Mouse (Mus musculus) neural tube, embryonic 12.5 days (tissue): ENCODE measurements around the gene Hbq1b. TPM values are rescaled to one million over a fixed set of nuclear protein-coding genes. Genes with fewer than 3 reads are reported as not detected.
"Not testable (repeated sequence)": the region's sequence is repeated elsewhere in the genome, so short reads cannot be mapped to it uniquely, and the experiment has no call there.

ENCODE experiments used
- ATAC-seq: fragments of 200-750 bp; cut with Nextera tagmentation; 2 replicates; pipeline ENCODE4 v1.8.0; 2017; ENCODE audit warnings: low read depth, mild to moderate bottlenecking, moderate TSS enrichment, moderate library complexity; ENCODE audit not compliant: low FRiP score
- H3K27ac ChIP-seq: fragments of 300-500 bp; sonication (generic); 2 replicates; pipeline ENCODE4 v1.5.1; 2016
- H3K27me3 ChIP-seq: fragments of 300-500 bp; sonication (generic); replicated peaks from 2 replicates; pipeline ENCODE4 v1.6.1; 2016; ENCODE audit warnings: mild to moderate bottlenecking
- H3K36me3 ChIP-seq: fragments of 300-500 bp; sonication (generic); 2 replicates; pipeline ENCODE4 v1.6.1; 2016; ENCODE audit warnings: mild to moderate bottlenecking
- H3K4me1 ChIP-seq: fragments of 300-500 bp; sonication (generic); 2 replicates; pipeline ENCODE4 v1.6.1; 2016
- H3K4me2 ChIP-seq: fragments of 300-500 bp; sonication (generic); replicated peaks from 2 replicates; pipeline ENCODE4 v1.6.1; 2016; ENCODE audit warnings: mild to moderate bottlenecking
- H3K4me3 ChIP-seq: fragments of 300-500 bp; sonication (generic); 2 replicates; pipeline ENCODE4 v1.5.1; 2016
- H3K9ac ChIP-seq: fragments of 300-500 bp; sonication (generic); 2 replicates; pipeline ENCODE4 v1.6.1; 2016; ENCODE audit warnings: mild to moderate bottlenecking
- H3K9me3 ChIP-seq: fragments of 300-500 bp; sonication (generic); 2 replicates; pipeline ENCODE4 v1.6.1; 2016; ENCODE audit warnings: mild to moderate bottlenecking
- WGBS: fragments of 180-500 bp; shearing (Covaris S2); methylation state at CpG from one replicate; pipeline ENCODE4 v1.1.7; 2016; 5-methylcytosine and 5-hydroxymethylcytosine counted together
- polyA plus RNA-seq: library from polyadenylated mRNA; unstranded; fragments of >200 nt; fragmentation: Nextera tagmentation; extraction: Ambion mirVana; gene quantifications from 2 replicates; pipeline ENCODE4 v1.2.1, GENCODE M21; 2016

Gene Hbq1b
- polyA plus RNA-seq, 1 experiment from 2014 or later: 3.2 TPM

DNA sequence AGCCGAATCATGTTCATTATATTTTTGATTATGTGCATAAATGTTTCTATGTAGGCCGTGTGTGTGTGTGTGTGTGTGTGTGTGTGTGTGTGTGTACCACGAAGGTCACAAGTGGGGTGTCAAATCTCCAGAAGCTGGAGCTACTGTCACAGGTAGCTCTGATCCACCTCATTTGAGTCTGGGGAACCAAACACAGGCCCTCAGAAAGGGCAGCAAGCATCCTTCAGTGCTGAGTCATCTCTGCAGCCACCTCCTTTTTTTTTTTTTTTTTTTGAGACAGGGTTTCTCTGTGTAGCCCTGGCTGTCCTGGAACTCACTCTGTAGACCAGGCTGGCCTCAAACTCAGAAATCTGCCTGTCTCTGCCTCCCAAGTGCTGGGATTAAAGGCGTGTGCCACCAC is 6.1 kb downstream of the Hbq1b start:
- not testable (repeated sequence) for H3K4me1 ChIP-seq, H3K27me3 ChIP-seq, H3K4me3 ChIP-seq, H3K9me3 ChIP-seq, ATAC-seq, H3K36me3 ChIP-seq, H3K9ac ChIP-seq, H3K4me2 ChIP-seq, H3K27ac ChIP-seq
- 81% methylated on average over 4 of the region's 4 CpGs for WGBS

- not testable (repeated sequence) for ATAC-seq
- WGBS: 77% methylated on average over 3 of the region's 3 CpGs
Measured at GRCm38 (mm10) chr11:32293479-32293878, 6.7 kb downstream of the Hbq1b start.

GRCm38 (mm10) chr11:32296203-32296602 is 9.4 kb downstream of the Hbq1b start, which contains the start of gene Hba-a2:
TSS of gene Hba-a2 (plus strand) at chr11:32296489.
- not testable (repeated sequence) for H3K9me3 ChIP-seq, H3K36me3 ChIP-seq, H3K4me1 ChIP-seq, H3K4me2 ChIP-seq, H3K27me3 ChIP-seq, H3K4me3 ChIP-seq, H3K9ac ChIP-seq, H3K27ac ChIP-seq, ATAC-seq
- WGBS: no CpG with 5 or more reads among the region's 4 CpGs

More at GRCm38 (mm10) chr11:32293479-32293878, 6.7 kb downstream of the Hbq1b start:
- not testable (repeated sequence) for H3K4me1 ChIP-seq, H3K4me2 ChIP-seq, H3K36me3 ChIP-seq, H3K27ac ChIP-seq, H3K9me3 ChIP-seq, H3K27me3 ChIP-seq, H3K9ac ChIP-seq, H3K4me3 ChIP-seq

- ATAC-seq, H3K4me2 ChIP-seq, H3K27ac ChIP-seq, H3K4me3 ChIP-seq, H3K36me3 ChIP-seq, H3K9ac ChIP-seq, H3K27me3 ChIP-seq, H3K4me1 ChIP-seq, H3K9me3 ChIP-seq: not testable (repeated sequence)
- 45% methylated on average over 2 of the region's 2 CpGs for WGBS
Measured at GRCm38 (mm10) chr11:32297417-32297816, 10.7 kb downstream of the Hbq1b start.

GRCm38 (mm10) chr11:32297866-32298531 is 11.2 kb downstream of the Hbq1b start:
- Histone ChIP-seq H3K27me3 (peaks cover 7% of the 10 kb centered on the region; the same call in 1 of the 2 replicates), H3K9ac (no peak overlapping the region), H3K4me1 (no peaks in the 10 kb centered on the region), H3K4me3 (no peak overlapping the region), H3K9me3 (no peaks in the 10 kb centered on the region), H3K4me2 (no peak overlapping the region), H3K27ac (no peak overlapping the region), H3K36me3 (no peaks in the 10 kb centered on the region)
- WGBS: 96% methylated on average over 1 of the region's 1 CpGs
- ATAC-seq: no peak

DNA sequence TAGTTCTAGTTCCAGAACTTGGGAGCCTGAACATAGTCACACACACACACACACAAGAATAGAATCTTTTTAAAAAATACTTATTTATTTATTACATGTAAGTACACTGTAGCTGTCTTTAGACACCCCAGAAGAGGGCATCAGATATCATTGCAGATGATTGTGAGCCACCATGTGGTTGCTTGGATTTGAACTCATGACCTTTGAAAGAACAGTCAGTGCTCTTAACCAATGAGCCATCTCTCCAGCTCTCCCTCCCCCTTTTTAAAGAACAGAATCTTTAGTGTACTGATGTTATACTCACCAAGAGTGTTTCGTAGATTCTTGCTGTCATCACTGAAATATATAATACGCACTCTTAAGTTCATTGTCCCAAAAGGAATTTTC is 11.8 kb downstream of the Hbq1b start:
- no peak for ATAC-seq
- no peaks in the 10 kb centered on the region for H3K9me3 ChIP-seq
- no peak overlapping the region for H3K9ac ChIP-seq
- no peak overlapping the region for H3K4me3 ChIP-seq
- no peak overlapping the region for H3K27ac ChIP-seq
- no peaks in the 10 kb centered on the region for H3K36me3 ChIP-seq
- H3K4me1 ChIP-seq: no peaks in the 10 kb centered on the region
- H3K27me3 ChIP-seq: peaks cover 7% of the 10 kb centered on the region; the same call in 1 of the 2 replicates
- no peak overlapping the region for H3K4me2 ChIP-seq
- WGBS: 98% methylated on average over 2 of the region's 2 CpGs

- H3K27ac ChIP-seq, H3K4me3 ChIP-seq, H3K4me1 ChIP-seq, H3K9me3 ChIP-seq, H3K27me3 ChIP-seq, H3K36me3 ChIP-seq, H3K9ac ChIP-seq: not testable (repeated sequence)
- peak; percentile 37; the same call in 1 of the 2 replicates for ATAC-seq
- H3K4me2 ChIP-seq: peak within 1 kb of the TSS; percentile 54
- WGBS: 5% methylated on average over 16 of the region's 16 CpGs
Measured at GRCm38 (mm10) chr11:32299865-32300264, 13.1 kb downstream of the Hbq1b start, which contains the start of gene Hbq1a. TSS of gene Hbq1a (plus strand) at chr11:32300069.

DNA sequence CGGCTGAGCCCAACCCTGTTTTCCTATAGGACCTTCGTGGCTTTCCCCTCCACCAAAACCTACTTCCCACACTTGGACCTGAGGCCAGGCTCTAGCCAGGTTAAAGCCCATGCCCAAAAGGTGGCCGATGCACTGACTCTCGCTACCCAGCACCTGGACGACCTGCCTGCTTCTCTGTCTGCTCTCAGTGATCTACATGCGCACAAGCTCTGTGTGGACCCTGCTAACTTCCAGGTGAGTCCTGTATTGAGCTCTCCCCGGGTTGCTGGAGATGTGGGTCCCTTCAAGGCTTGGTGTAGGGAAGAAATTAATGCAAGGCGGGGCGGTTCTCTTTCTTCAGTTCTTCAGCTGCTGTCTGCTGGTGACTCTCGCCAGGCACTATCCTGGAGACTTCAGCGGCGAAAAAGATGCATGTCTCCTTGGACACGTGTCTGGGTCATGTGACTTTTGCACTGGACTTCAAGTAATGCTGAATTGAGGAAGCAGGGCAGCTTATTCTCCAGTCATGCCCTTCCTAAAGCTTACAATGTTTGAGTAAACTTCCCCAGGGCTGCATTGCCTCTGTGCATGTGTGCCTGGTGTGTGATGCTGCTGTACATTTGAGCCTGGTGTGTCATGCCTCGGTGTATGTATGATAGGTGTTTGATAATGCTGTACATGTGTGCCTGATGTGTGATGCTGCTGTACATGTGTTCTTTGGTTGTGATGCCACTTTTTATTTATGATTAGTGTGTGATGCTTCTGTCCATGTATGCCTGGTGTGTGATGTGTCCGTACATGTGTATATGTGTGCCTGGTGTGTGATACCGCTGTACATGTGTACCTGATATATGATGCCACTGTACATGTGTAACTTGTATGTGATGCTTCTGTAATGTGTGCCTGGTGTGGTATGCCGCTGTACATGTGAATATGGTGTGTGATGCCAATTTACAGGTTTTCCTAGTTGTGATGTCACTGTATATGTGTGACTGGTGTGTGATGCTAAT is 13.8 kb downstream of the Hbq1b start:
- WGBS: 55% methylated on average over 15 of the region's 17 CpGs
- H3K9me3 ChIP-seq: no peaks in the 10 kb centered on the region
- peak; percentile 37; the same call in 1 of the 2 replicates for ATAC-seq

DNA sequence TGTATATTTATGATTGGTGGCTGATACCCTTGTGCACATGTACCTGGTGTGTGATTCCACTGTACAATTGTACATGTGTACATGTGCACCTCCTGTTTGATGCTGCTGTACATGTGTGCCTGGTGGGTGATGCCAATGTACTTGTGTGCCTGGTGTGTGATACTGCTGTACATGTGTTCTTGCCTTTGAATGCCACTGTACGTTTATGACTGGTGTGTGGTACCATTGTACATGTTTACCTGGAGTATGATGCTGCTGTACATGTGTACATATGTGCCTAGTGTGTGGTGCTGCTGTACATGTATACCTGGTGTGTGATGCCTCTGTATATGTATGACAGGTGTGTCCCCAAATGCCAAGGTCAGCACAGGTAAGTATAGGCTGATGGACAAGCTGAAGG is 14.7 kb downstream of the Hbq1b start:
- no peaks in the 10 kb centered on the region for H3K36me3 ChIP-seq
- 77% methylated on average over 1 of the region's 1 CpGs for WGBS
- H3K4me2 ChIP-seq: no peak overlapping the region
- no peak overlapping the region for H3K27ac ChIP-seq
- ATAC-seq: no peak
- no peaks in the 10 kb centered on the region for H3K4me1 ChIP-seq
- H3K4me3 ChIP-seq: no peak overlapping the region
- peaks cover 7% of the 10 kb centered on the region; the same call in 1 of the 2 replicates for H3K27me3 ChIP-seq
- H3K9me3 ChIP-seq: no peaks in the 10 kb centered on the region
- no peak overlapping the region for H3K9ac ChIP-seq

More for the DNA sequence above, 13.8 kb downstream of the Hbq1b start:
- Histone ChIP-seq H3K4me1 (no peaks in the 10 kb centered on the region), H3K36me3 (no peaks in the 10 kb centered on the region), H3K27ac (no peak overlapping the region), H3K4me2 (peak overlapping the region; percentile 54), H3K27me3 (peaks cover 7% of the 10 kb centered on the region; the same call in 1 of the 2 replicates), H3K9ac (no peak overlapping the region), H3K4me3 (no peak overlapping the region)

DNA sequence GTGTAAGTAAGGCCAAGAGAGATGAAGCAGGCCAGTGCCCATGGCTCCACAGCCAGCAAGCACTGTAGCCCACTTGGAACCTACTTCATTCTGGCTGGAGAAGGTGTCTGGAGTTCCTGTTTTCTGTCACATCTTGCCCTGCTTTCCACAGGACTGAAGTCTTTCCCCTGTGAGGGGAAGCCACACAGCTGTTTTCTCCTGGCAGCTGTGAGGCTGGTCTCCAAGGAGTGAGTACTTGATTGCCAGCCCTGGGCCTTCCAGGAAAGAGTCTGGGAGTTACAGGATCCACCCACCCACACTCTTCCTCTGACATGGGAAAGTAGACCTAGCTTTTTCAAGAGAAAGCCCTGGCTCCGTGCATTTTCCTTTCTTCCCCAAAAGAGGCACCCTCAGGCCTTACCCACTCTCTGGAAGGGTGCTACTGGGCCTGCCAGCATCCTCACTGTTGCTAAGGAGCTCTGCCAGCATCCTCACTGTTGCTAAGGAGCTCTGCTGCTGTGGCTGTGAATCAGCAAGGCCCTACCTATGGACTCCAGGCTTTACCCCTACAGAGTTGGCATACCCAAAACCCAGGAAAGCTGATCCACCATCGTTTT is 16.2 kb downstream of the Hbq1b start:
- H3K4me2 ChIP-seq: no peak overlapping the region
- H3K9me3 ChIP-seq: no peaks in the 10 kb centered on the region
- no peak for ATAC-seq
- no peaks in the 10 kb centered on the region for H3K4me1 ChIP-seq
- H3K36me3 ChIP-seq: no peaks in the 10 kb centered on the region
- no peak overlapping the region for H3K27ac ChIP-seq
- no peak overlapping the region for H3K9ac ChIP-seq
- peaks cover 7% of the 10 kb centered on the region; the same call in 1 of the 2 replicates for H3K27me3 ChIP-seq
- 50% methylated on average over 2 of the region's 2 CpGs for WGBS
- no peak overlapping the region for H3K4me3 ChIP-seq

DNA sequence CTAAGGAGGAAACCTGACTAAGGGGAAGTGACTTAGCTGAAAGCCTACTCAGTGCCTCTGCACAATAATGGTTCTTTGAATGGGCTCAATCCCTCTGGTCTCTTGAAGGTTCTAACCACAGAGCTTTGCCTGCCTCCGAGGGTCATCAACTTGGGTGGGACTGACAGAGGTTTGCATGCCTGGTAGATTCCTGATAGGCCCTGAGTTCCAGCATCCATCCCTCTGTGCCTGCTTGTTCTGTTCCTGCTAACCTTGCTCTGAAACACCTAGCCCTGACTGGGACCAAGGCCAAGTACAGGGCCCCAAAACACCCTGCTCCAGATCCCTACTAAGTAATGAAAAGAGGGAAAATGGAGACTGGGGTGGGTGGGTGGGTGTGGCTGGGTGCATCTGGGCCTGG is 16.7 kb downstream of the Hbq1b start:
- H3K4me2 ChIP-seq: no peak overlapping the region
- H3K9me3 ChIP-seq: no peaks in the 10 kb centered on the region
- peaks cover 7% of the 10 kb centered on the region; the same call in 1 of the 2 replicates for H3K27me3 ChIP-seq
- ATAC-seq: no peak
- 83% methylated on average over 1 of the region's 1 CpGs for WGBS
- H3K27ac ChIP-seq: no peak overlapping the region
- H3K9ac ChIP-seq: no peak overlapping the region
- H3K36me3 ChIP-seq: no peaks in the 10 kb centered on the region
- no peak overlapping the region for H3K4me3 ChIP-seq
- H3K4me1 ChIP-seq: no peaks in the 10 kb centered on the region

- H3K9ac ChIP-seq: no peak overlapping the region
- no peaks in the 10 kb centered on the region for H3K27me3 ChIP-seq
- H3K4me3 ChIP-seq: no peak overlapping the region
- 73% methylated on average over 1 of the region's 1 CpGs for WGBS
- H3K4me2 ChIP-seq: no peak overlapping the region
- H3K36me3 ChIP-seq: no peaks in the 10 kb centered on the region
- H3K4me1 ChIP-seq: no peaks in the 10 kb centered on the region
- no peak overlapping the region for H3K27ac ChIP-seq
- H3K9me3 ChIP-seq: no peaks in the 10 kb centered on the region
- no peak for ATAC-seq
Measured at GRCm38 (mm10) chr11:32307006-32307405, 20.2 kb downstream of the Hbq1b start.
